Mouse (Mus musculus): Measurements from ENCODE around the gene Ddx39b.

DNA sequence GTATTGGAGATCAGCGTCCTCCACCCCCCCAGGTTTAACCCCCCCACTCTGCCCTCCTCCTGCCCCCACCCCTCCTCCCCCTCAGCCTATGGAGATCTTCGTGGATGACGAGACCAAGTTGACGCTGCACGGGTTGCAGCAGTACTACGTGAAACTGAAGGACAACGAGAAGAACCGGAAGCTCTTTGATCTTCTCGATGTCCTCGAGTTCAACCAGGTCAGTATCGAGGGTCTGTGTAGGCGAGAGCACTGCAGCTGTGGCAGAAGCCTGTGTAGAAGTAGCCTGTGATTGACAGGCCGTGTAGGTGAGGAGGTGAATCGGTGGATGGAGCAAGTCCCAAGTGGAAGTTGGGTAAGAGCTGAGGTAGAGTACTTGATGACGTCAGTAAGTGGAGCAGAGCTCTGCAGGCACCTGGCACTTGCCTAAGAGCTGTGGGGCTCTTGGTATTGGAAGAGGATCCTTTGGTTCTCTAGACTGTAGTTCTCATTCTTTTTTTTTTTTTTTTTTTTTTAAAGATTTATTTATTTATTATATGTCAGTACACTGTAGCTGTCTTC, 9.7 kb downstream of the Ddx39b start:
- TF ChIP-seq CTCF (IDR thresholded peaks at IDR 0.05; ENCODE audit: extremely low read depth, insufficient read depth, low read length) = no peak
- TF ChIP-seq POLR2A (IDR thresholded peaks at IDR 0.05; ENCODE audit: extremely low read depth, insufficient read depth, low read length) = no peak

Data from cortical plate, adult 2 months (tissue).